Comparison of ENCODE assay signal across 10 mouse cellular contexts in genomic region chr14:28958131-28959015, GRCm38 (mm10). TPM values are rescaled to one million over a fixed set of nuclear protein-coding genes. Genes with fewer than 3 reads are reported as not detected.
DNase-seq lines count a peak whose midpoint lies in the region; ATAC-seq lines count a peak whose summit lies in the region.
"Had no signal": no experiment of that assay in that cellular context is flagged by ENCODE, and none has a peak within 500 bp of the region (broad histone marks: within the 10 kb centered on the region; RNA-seq: fewer than 3 reads in every experiment).

No protein-coding gene starts in this region.

- no peaks in the 10 kb centered on the region for H3K27me3 ChIP-seq in hindbrain, embryonic 11.5 days (ENCODE audit: control insufficient read depth, insufficient read depth, low read length)
- no peaks in the 10 kb centered on the region for H3K27me3 ChIP-seq in limb, embryonic 13.5 days

- no peaks in the 10 kb centered on the region for H3K9me3 ChIP-seq in hindbrain, embryonic 11.5 days (ENCODE audit: control insufficient read depth, low read length)
- no peaks in the 10 kb centered on the region for H3K9me3 ChIP-seq in limb, embryonic 13.5 days

- H3K4me1 ChIP-seq in hindbrain, embryonic 11.5 days (replicated peaks; ENCODE audit: control insufficient read depth, insufficient read depth, low read length) = peaks cover 7% of the 10 kb centered on the region; the same call in 1 of the 2 replicates
- H3K4me1 ChIP-seq in limb, embryonic 13.5 days = peaks cover 29% of the 10 kb centered on the region

- no peaks in the 10 kb centered on the region for H3K36me3 ChIP-seq in hindbrain, embryonic 11.5 days (ENCODE audit: control insufficient read depth, insufficient read depth, low read length)
- no peaks in the 10 kb centered on the region for H3K36me3 ChIP-seq in limb, embryonic 13.5 days

- intact Hi-C loops in left cerebral cortex, postnatal 36 days (cut with DNase I) = no loop called here

- peak; percentile 94 for ATAC-seq in hindbrain, embryonic 11.5 days (ENCODE audit: low FRiP score)
- peak; percentile 28; the same call in 1 of the 2 replicates for ATAC-seq in limb, embryonic 13.5 days (ENCODE audit: low FRiP score, low read depth)
- ATAC-seq in megakaryocyte progenitor cell, adult 5-6 weeks (replicated peaks; ENCODE audit: poor library complexity) = no peak
- ATAC-seq in inflammation-experienced regulatory T-cells, adult 6 months = no peak

- 17% methylated on average over 6 of the region's 6 CpGs for WGBS in hindbrain, embryonic 11.5 days
- WGBS in limb, embryonic 13.5 days = 33% methylated on average over 6 of the region's 6 CpGs

- H3K4me3 ChIP-seq in hindbrain, embryonic 11.5 days (ENCODE audit: low read depth, low read length) = no peak overlapping the region
- no peak overlapping the region for H3K4me3 ChIP-seq in limb, embryonic 13.5 days

- H3K9ac ChIP-seq in hindbrain, embryonic 11.5 days (ENCODE audit: low read depth, low read length) = no peak overlapping the region
- no peak overlapping the region for H3K9ac ChIP-seq in limb, embryonic 13.5 days

- peak; percentile 39 for DNase-seq in left cerebral cortex, adult 11 months (ENCODE audit: low spot score)
- no peak for DNase-seq in left cerebral cortex, postnatal 36 days (ENCODE audit: low spot score in 2 of 2)
- peak; percentile 87 for DNase-seq in embryo, embryonic 10.5 days (ENCODE audit: low spot score)
- peak; percentile 87 for DNase-seq in hindbrain, embryonic 11.5 days (ENCODE audit: low spot score)
- DNase-seq in thymus, postnatal 0 days (ENCODE audit: low spot score) = no peak

- H3K4me2 ChIP-seq in hindbrain, embryonic 11.5 days (replicated peaks; ENCODE audit: low read depth, low read length) = no peak overlapping the region
- no peak overlapping the region for H3K4me2 ChIP-seq in limb, embryonic 13.5 days (replicated peaks)

- peak overlapping the region; percentile 73 for H3K27ac ChIP-seq in hindbrain, embryonic 11.5 days (ENCODE audit: low read depth, low read length)
- H3K27ac ChIP-seq in limb, embryonic 13.5 days = no peak overlapping the region

RNA-seq across cellular contexts. Expression of gene Lrtm1, which starts 59.6 kb away (rescaled TPM):
- total RNA-seq in left cerebral cortex, postnatal 36 days (2021) = not detected
- polyA plus RNA-seq in hindbrain, embryonic 11.5 days (2014; fragmentation: Nextera tagmentation; extraction: Ambion mirVana) = 0.36 and 0.62 TPM in 2 replicates
- polyA plus RNA-seq in limb, embryonic 13.5 days (2015; fragmentation: Nextera tagmentation; extraction: Ambion mirVana) = 0.93 and 1.0 TPM in 2 replicates
- total RNA-seq in megakaryocyte progenitor cell, adult 5-6 weeks (2015) = not detected in 2 replicates
- total RNA-seq in megakaryocyte progenitor cell, adult 5-6 weeks (2017) = not detected in 2 replicates
- not detected for polyA plus RNA-seq in inflammation-experienced regulatory T-cells, adult 6 months (2017; shearing (Covaris generic))
- not detected in 2 replicates for polyA plus RNA-seq in thymus, postnatal 0 days (2015; fragmentation: Nextera tagmentation; extraction: Ambion mirVana)
- total RNA-seq: MEL had no signal
- polyA plus RNA-seq: spleen, adult 2 months had no signal

Comparison
In these comparisons a context has a peak if more than half of its experiments do, and no peak if none do; other contexts are left out.
1. DNase-seq: peak in left cerebral cortex, adult 11 months (single experiment), embryo, embryonic 10.5 days (single experiment) and hindbrain, embryonic 11.5 days (single experiment); none in left cerebral cortex, postnatal 36 days (0 of 2) and thymus, postnatal 0 days (single experiment).
2. ATAC-seq: peak in hindbrain, embryonic 11.5 days (single experiment) and limb, embryonic 13.5 days (single experiment); none in megakaryocyte progenitor cell, adult 5-6 weeks (single experiment) and inflammation-experienced regulatory T-cells, adult 6 months (single experiment).